Mouse (Mus musculus) embryonic facial prominence, embryonic 12.5 days (tissue): ENCODE results near the gene Zfyve19. TPM values are rescaled to one million over a fixed set of nuclear protein-coding genes. Genes with fewer than 3 reads are reported as not detected.

ENCODE experiments used
- ATAC-seq: fragments of 200-750 bp; cut with Nextera tagmentation; 2 replicates; pipeline ENCODE4 v1.8.0; 2017; ENCODE audit not compliant: insufficient number of reproducible peaks, insufficient read depth, low FRiP score, low TSS enrichment
- H3K27ac ChIP-seq: fragments of 300-500 bp; sonication (generic); 2 replicates; pipeline ENCODE4 v1.5.1; 2016; ENCODE audit warnings: mild to moderate bottlenecking
- H3K27me3 ChIP-seq: fragments of 300-500 bp; sonication (generic); 2 replicates; pipeline ENCODE4 v1.6.1; 2016; ENCODE audit warnings: mild to moderate bottlenecking, moderate library complexity
- H3K36me3 ChIP-seq: fragments of 300-500 bp; sonication (generic); 2 replicates; pipeline ENCODE4 v1.6.1; 2016; ENCODE audit warnings: mild to moderate bottlenecking
- H3K4me1 ChIP-seq: fragments of 300-500 bp; sonication (generic); 2 replicates; pipeline ENCODE4 v1.6.1; 2016
- H3K4me2 ChIP-seq: fragments of 300-500 bp; sonication (generic); replicated peaks from 2 replicates; pipeline ENCODE4 v1.6.1; 2016; ENCODE audit warnings: mild to moderate bottlenecking, moderate library complexity
- H3K4me3 ChIP-seq: fragments of 300-500 bp; sonication (generic); 2 replicates; pipeline ENCODE4 v1.5.1; 2016; ENCODE audit warnings: mild to moderate bottlenecking
- H3K9ac ChIP-seq: fragments of 300-500 bp; sonication (generic); 2 replicates; pipeline ENCODE4 v1.6.1; 2016; ENCODE audit warnings: mild to moderate bottlenecking, moderate library complexity
- H3K9me3 ChIP-seq: fragments of 300-500 bp; sonication (generic); 2 replicates; pipeline ENCODE4 v1.6.1; 2016; ENCODE audit warnings: mild to moderate bottlenecking, moderate library complexity
- WGBS: fragments of 180-500 bp; shearing (Covaris S2); methylation state at CpG from one replicate; pipeline ENCODE4 v1.1.7; 2016; 5-methylcytosine and 5-hydroxymethylcytosine counted together
- polyA plus RNA-seq: library from polyadenylated mRNA; unstranded; fragments of >200 nt; fragmentation: Nextera tagmentation; extraction: Ambion mirVana; gene quantifications from 2 replicates; pipeline ENCODE4 v1.2.1, GENCODE M21; 2016

Zfyve19 gene
- polyA plus RNA-seq, 1 experiment from 2014 or later, result 57.0 TPM

GRCm38 (mm10) chr2:119240075-119240818 lies 31.8 kb downstream of the Zfyve19 start:
- H3K4me2 ChIP-seq, result no peak overlapping the region
- no peak for ATAC-seq
- H3K9ac ChIP-seq, result no peak overlapping the region
- no peak overlapping the region for H3K4me3 ChIP-seq
- peaks cover 56% of the 10 kb centered on the region for H3K27me3 ChIP-seq
- no peaks in the 10 kb centered on the region for H3K9me3 ChIP-seq
- peaks cover 12% of the 10 kb centered on the region; the same call in 1 of the 2 replicates for H3K4me1 ChIP-seq
- H3K36me3 ChIP-seq, result no peaks in the 10 kb centered on the region
- WGBS, result 57% methylated on average over 4 of the region's 4 CpGs
- H3K27ac ChIP-seq, result no peak overlapping the region

DNA sequence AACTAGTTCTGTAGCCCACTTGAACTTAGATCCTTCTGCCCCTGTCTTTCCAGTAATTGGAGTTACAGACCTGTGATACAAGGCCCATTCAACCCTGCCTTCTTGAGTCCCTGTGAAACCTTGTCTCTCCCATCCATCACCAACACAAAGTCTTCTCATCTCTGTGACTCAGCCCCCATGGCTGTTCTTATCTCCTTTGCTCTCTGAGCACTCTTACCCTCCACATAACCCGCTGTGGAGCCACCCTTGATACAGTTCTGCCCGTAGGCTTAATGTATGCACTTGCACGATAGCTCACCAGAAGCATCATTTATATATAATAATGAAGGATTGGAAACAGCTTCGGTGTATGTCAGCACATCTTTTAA lies 32.4 kb downstream of the Zfyve19 start:
- no peaks in the 10 kb centered on the region for H3K9me3 ChIP-seq
- 90% methylated on average over 4 of the region's 4 CpGs for WGBS
- H3K27me3 ChIP-seq, result peaks cover 50% of the 10 kb centered on the region
- no peak overlapping the region for H3K4me2 ChIP-seq
- no peak for ATAC-seq
- H3K27ac ChIP-seq, result no peak overlapping the region
- H3K9ac ChIP-seq, result no peak overlapping the region
- H3K4me1 ChIP-seq, result peaks cover 12% of the 10 kb centered on the region; the same call in 1 of the 2 replicates
- no peak overlapping the region for H3K4me3 ChIP-seq
- no peaks in the 10 kb centered on the region for H3K36me3 ChIP-seq

DNA sequence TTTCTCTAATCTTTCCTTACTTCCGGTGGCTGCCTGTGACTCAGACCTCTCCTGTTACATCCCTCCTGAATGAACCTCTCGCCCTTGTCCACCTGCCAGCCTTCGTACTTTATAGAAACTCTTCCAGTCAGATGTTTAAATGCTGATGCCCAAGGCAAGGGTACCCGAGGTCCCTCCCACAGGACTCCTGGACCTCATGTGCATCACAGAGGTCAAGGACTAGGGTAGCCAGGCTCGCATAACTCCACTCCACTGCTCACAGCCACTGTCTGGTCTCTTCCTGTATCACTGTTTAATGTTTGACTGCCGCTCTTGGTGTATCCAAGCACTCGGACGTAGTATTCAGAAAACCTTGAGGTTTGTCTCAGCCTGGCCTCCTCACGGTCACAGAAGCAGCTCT lies 34.1 kb downstream of the Zfyve19 start:
- no peak for ATAC-seq
- WGBS, result 76% methylated on average over 9 of the region's 9 CpGs

DNA sequence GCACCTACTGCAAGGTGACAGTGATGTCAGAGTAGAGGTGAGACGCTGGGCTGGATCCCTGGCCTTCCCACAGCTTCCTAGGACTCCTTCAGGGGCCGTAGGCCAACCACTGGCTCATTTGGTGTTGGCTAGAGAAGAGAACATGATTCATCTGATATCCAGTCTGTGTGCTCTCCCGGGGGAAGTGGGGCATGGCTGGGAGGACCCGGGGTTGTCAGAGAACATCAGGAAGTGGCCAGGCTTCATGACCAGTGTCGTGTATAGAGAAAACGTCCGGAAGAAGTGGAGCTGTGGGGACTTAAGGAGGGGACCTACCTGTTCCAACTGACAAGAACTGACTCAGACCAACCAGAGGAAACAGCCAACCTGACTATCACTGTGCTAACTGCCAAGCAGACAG lies 36.8 kb downstream of the Zfyve19 start:
- H3K27ac ChIP-seq, result no peak overlapping the region
- H3K27me3 ChIP-seq, result peaks cover 6% of the 10 kb centered on the region; the same call in 1 of the 2 replicates
- H3K36me3 ChIP-seq, result no peaks in the 10 kb centered on the region
- no peaks in the 10 kb centered on the region for H3K4me1 ChIP-seq
- no peak overlapping the region for H3K4me2 ChIP-seq
- whole genome bisulfite sequencing, result 85% methylated on average over 7 of the region's 7 CpGs
- no peak overlapping the region for H3K9ac ChIP-seq
- no peak overlapping the region for H3K4me3 ChIP-seq
- no peak for ATAC-seq
- no peaks in the 10 kb centered on the region for H3K9me3 ChIP-seq

More for the DNA sequence above, 34.1 kb downstream of the Zfyve19 start:
- H3K27ac ChIP-seq, result no peak overlapping the region
- no peak overlapping the region for H3K4me3 ChIP-seq
- H3K36me3 ChIP-seq, result no peaks in the 10 kb centered on the region
- no peak overlapping the region for H3K9ac ChIP-seq
- no peaks in the 10 kb centered on the region for H3K9me3 ChIP-seq
- H3K27me3 ChIP-seq, result peaks cover 33% of the 10 kb centered on the region
- no peak overlapping the region for H3K4me2 ChIP-seq
- peaks cover 2% of the 10 kb centered on the region; the same call in 1 of the 2 replicates for H3K4me1 ChIP-seq

DNA sequence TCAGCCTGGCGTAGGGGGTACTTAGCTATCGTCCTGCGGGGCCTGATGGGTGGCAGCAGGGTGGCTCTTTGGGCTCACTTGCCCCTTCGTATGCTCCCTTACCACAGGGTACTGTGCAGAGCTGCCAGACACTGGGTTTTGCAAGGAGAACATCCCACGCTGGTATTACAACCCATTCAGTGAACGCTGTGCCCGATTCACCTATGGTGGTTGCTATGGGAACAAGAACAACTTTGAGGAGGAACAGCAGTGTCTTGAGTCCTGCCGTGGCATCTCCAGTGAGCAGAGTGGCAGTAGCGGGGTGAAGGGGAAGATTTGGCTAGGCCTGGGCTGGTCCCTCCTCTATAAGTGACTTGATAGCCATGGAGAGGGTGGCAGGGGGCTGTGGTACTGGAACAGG lies 39.5 kb downstream of the Zfyve19 start:
- no peaks in the 10 kb centered on the region for H3K9me3 ChIP-seq
- H3K27ac ChIP-seq, result no peak overlapping the region
- no peak overlapping the region for H3K4me2 ChIP-seq
- no peak overlapping the region for H3K9ac ChIP-seq
- H3K27me3 ChIP-seq, result no peaks in the 10 kb centered on the region
- no peak overlapping the region for H3K4me3 ChIP-seq
- no peak for ATAC-seq
- 85% methylated on average over 9 of the region's 9 CpGs for WGBS
- H3K4me1 ChIP-seq, result no peaks in the 10 kb centered on the region
- no peaks in the 10 kb centered on the region for H3K36me3 ChIP-seq

GRCm38 (mm10) chr2:119249592-119250061 lies 41.2 kb downstream of the Zfyve19 start:
- Histone ChIP-seq H3K4me2 (no peak overlapping the region), H3K36me3 (no peaks in the 10 kb centered on the region), H3K9ac (no peak overlapping the region), H3K27me3 (peaks cover 11% of the 10 kb centered on the region; the same call in 1 of the 2 replicates), H3K27ac (no peak overlapping the region), H3K4me3 (no peak overlapping the region), H3K4me1 (no peaks in the 10 kb centered on the region), H3K9me3 (no peaks in the 10 kb centered on the region)
- WGBS, result 62% methylated on average over 4 of the region's 4 CpGs
- no peak for ATAC-seq

GRCm38 (mm10) chr2:119250377-119250776 lies 42.0 kb downstream of the Zfyve19 start:
- Histone ChIP-seq H3K27ac (no peak overlapping the region), H3K4me3 (no peak overlapping the region), H3K36me3 (no peaks in the 10 kb centered on the region), H3K9ac (no peak overlapping the region), H3K9me3 (no peaks in the 10 kb centered on the region), H3K27me3 (peaks cover 17% of the 10 kb centered on the region), H3K4me2 (no peak overlapping the region), H3K4me1 (no peaks in the 10 kb centered on the region)
- WGBS, result 61% methylated on average over 5 of the region's 5 CpGs
- ATAC-seq, result no peak

- Histone ChIP-seq H3K27me3 (peaks cover 19% of the 10 kb centered on the region), H3K9ac (no peak overlapping the region), H3K4me3 (no peak overlapping the region), H3K4me2 (0 out of 2 replicates have a peak overlapping the region, but pooled peaks have one; percentile 15), H3K4me1 (no peaks in the 10 kb centered on the region), H3K9me3 (no peaks in the 10 kb centered on the region), H3K36me3 (no peaks in the 10 kb centered on the region), H3K27ac (no peak overlapping the region)
- no peak for ATAC-seq
- WGBS, result 14% methylated on average over 11 of the region's 11 CpGs
Measured at GRCm38 (mm10) chr2:119250826-119251478, 42.5 kb downstream of the Zfyve19 start.

GRCm38 (mm10) chr2:119254976-119255375 lies 46.6 kb downstream of the Zfyve19 start:
- no peak for ATAC-seq
- Histone ChIP-seq H3K9me3 (no peaks in the 10 kb centered on the region), H3K4me2 (no peak overlapping the region), H3K36me3 (no peaks in the 10 kb centered on the region), H3K27ac (no peak overlapping the region), H3K4me3 (no peak overlapping the region), H3K27me3 (peaks cover 19% of the 10 kb centered on the region), H3K4me1 (no peaks in the 10 kb centered on the region), H3K9ac (no peak overlapping the region)
- 13% methylated on average over 7 of the region's 7 CpGs for WGBS

DNA sequence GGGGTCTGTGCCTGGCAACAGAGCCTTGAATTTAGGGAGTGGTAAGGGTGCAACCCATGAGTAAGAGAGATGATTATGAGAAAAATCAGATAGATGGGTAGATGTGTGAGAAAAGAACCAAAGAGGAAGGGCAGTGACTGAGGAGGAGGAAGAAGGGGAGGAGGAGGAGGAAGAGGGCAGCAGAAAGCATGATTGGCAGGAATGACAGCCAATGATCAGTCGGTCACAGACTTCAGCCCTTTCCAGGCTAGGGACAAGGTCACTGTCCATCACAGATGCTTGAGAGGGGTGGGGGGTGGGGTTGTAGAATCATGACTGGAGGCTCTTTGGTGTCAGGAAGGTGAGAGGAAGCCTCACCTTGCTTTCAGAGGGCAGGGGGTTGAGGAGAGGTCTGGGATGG lies 52.1 kb downstream of the Zfyve19 start:
- Histone ChIP-seq H3K9ac (no peak overlapping the region), H3K36me3 (no peaks in the 10 kb centered on the region), H3K4me1 (peaks cover 7% of the 10 kb centered on the region; the same call in 1 of the 2 replicates), H3K27ac (no peak overlapping the region), H3K27me3 (peaks cover 1% of the 10 kb centered on the region), H3K4me3 (no peak overlapping the region), H3K9me3 (no peaks in the 10 kb centered on the region), H3K4me2 (no peak overlapping the region)
- WGBS, result 80% methylated on average over 1 of the region's 1 CpGs
- no peak for ATAC-seq

- Histone ChIP-seq H3K27ac (no peak overlapping the region), H3K27me3 (no peaks in the 10 kb centered on the region), H3K4me1 (peaks cover 7% of the 10 kb centered on the region; the same call in 1 of the 2 replicates), H3K4me2 (no peak overlapping the region), H3K4me3 (no peak overlapping the region), H3K9me3 (no peaks in the 10 kb centered on the region), H3K9ac (no peak overlapping the region), H3K36me3 (no peaks in the 10 kb centered on the region)
- WGBS, result 52% methylated on average over 2 of the region's 2 CpGs
- no peak for ATAC-seq
Measured at GRCm38 (mm10) chr2:119261326-119261725, 52.9 kb downstream of the Zfyve19 start.

GRCm38 (mm10) chr2:119262978-119263377 lies 54.6 kb downstream of the Zfyve19 start:
- Histone ChIP-seq H3K27me3 (no peaks in the 10 kb centered on the region), H3K27ac (no peak overlapping the region), H3K9ac (peak overlapping the region; percentile 15; the same call in 1 of the 2 replicates), H3K4me3 (no peak overlapping the region), H3K4me2 (no peak overlapping the region), H3K4me1 (peaks cover 7% of the 10 kb centered on the region; the same call in 1 of the 2 replicates), H3K9me3 (no peaks in the 10 kb centered on the region), H3K36me3 (no peaks in the 10 kb centered on the region)
- 11% methylated on average over 8 of the region's 8 CpGs for WGBS
- ATAC-seq, result no peak
